Mouse (Mus musculus): ENCODE results near the gene Bricd5. TPM values are rescaled to one million over a fixed set of nuclear protein-coding genes. Genes with fewer than 3 reads are reported as not detected.
A peak's percentile ranks its signal among the peaks of the same experiment; 100 is the strongest.
"Not testable (repeated sequence)": the region's sequence is repeated elsewhere in the genome, so short reads cannot be mapped to it uniquely, and the experiment has no call there.

Bricd5 gene
- polyA plus RNA-seq, 1 experiment from 2014 or later, result not detected

DNA sequence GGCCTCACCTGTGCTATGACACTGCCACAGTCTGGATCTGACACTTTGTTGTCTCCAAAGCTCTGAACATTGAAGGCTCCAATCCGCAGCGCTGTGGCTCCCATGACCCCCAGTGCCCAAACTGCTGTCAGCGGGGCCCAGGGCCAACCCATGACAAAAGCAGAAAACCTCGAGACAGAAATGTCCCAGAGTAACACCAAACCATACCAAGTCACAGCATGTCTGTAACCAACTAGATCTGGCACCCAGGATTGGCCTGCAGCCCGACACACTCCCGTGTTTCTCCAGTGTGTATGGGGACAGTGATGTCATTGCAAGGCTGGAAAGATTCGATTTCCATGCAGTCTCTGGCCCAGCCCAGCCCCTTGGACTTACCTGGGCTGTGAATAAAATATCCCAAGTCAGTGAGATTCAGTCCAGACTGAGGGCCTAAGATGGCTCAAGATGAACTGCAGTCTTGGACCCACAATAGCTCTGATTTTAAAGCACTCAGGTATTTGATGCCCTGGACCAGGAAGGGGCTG, 31.0 kb upstream of the Bricd5 start, which contains the start of gene Dnase1l2:
Gene Dnase1l2 (minus strand): TSS at position 474 of the 524 bp plus-strand sequence.
- Histone ChIP-seq H3K4me2 (no peak within 1 kb of the TSS), H3K4me1 (no peaks in the 10 kb centered on the region), H3K4me3 (no peak within 1 kb of the TSS), H3K9ac (no peak within 1 kb of the TSS), H3K27me3 (replicated peaks) (no peaks in the 10 kb centered on the region), H3K9me3 (replicated peaks) (no peaks in the 10 kb centered on the region), H3K36me3 (peaks cover 100% of the 10 kb centered on the region), H3K27ac (no peak within 1 kb of the TSS)
- WGBS (ENCODE audit: insufficient replicate concordance), result 76% methylated on average over 7 of the region's 7 CpGs
- no peak for ATAC-seq

DNA sequence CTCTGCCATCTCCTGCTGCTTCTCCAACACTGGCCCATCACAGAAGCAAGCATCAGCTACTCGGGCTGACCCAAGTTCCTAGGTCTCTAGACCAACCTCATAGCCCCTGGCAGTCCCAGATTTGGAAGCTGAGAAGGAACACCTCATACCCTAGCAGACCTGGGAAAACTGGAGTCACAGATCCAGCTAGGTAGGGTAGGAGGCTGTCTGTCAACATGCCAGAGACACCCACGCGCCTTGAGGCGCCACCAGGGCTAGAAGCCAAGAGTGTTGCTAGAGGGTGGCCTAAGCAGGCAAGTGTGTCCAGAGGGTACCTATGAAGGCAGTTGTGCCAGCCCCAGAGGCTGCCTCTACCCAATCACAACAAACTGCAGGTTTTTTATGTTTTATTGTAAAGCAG, 30.3 kb upstream of the Bricd5 start:
- no peaks in the 10 kb centered on the region for H3K27me3 ChIP-seq (replicated peaks)
- no peak overlapping the region for H3K27ac ChIP-seq
- H3K4me2 ChIP-seq, result no peak overlapping the region
- no peaks in the 10 kb centered on the region for H3K4me1 ChIP-seq
- H3K36me3 ChIP-seq, result peaks cover 100% of the 10 kb centered on the region
- no peak overlapping the region for H3K9ac ChIP-seq
- ATAC-seq, result no peak
- no peak overlapping the region for H3K4me3 ChIP-seq
- H3K9me3 ChIP-seq (replicated peaks), result no peaks in the 10 kb centered on the region
- WGBS (ENCODE audit: insufficient replicate concordance), result 84% methylated on average over 4 of the region's 4 CpGs

DNA sequence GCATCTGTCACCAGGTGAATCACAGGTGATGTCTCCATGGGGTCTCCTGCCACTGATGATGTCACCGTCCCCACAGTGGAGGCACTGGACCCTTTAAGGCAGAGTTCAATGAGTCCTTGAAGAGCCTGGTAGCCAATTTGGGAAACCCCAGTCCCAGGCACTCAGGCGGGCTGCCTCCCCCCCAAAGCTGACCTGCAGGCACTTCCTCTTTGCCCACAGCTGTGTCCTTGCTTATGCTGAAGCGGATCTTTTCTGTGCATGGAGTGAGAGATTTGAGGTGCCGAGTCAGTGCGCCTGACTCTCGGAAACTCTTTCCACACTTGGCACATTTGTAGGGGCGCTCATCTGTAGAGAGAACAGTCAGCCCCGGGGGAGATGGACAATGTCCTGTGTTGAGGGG, 27.1 kb upstream of the Bricd5 start:
- 85% methylated on average over 8 of the region's 8 CpGs for WGBS (ENCODE audit: insufficient replicate concordance)
- H3K9me3 ChIP-seq (replicated peaks), result no peaks in the 10 kb centered on the region
- H3K4me2 ChIP-seq, result no peak overlapping the region
- no peak overlapping the region for H3K27ac ChIP-seq
- ATAC-seq, result no peak
- no peaks in the 10 kb centered on the region for H3K4me1 ChIP-seq
- no peaks in the 10 kb centered on the region for H3K27me3 ChIP-seq (replicated peaks)
- H3K4me3 ChIP-seq, result no peak overlapping the region
- H3K9ac ChIP-seq, result no peak overlapping the region
- peaks cover 100% of the 10 kb centered on the region for H3K36me3 ChIP-seq

DNA sequence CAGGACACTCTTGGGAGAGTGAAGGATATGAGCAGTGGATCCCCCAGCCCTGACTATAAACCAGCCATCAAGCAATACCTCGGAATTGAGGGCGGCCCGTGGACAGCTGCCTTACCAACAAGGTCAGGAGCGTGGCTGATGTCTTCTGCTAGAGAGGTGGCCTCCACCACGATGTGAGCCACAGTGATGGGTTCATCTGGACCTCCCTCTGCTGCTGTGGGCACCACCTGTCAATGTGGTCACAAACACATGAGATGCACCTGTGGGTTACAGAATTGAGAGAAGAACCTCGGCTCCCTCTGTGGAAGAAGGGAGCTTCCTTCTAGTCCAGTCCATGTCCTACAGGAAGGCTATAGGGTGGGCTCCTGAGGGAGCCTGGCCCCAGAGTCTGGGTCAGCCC, 24.2 kb upstream of the Bricd5 start:
- Histone ChIP-seq H3K9me3 (replicated peaks) (no peaks in the 10 kb centered on the region), H3K4me1 (peaks cover 21% of the 10 kb centered on the region), H3K27ac (no peak overlapping the region), H3K27me3 (replicated peaks) (no peaks in the 10 kb centered on the region), H3K9ac (no peak overlapping the region), H3K4me2 (no peak overlapping the region), H3K4me3 (no peak overlapping the region), H3K36me3 (peaks cover 74% of the 10 kb centered on the region)
- WGBS (ENCODE audit: insufficient replicate concordance), result 80% methylated on average over 6 of the region's 6 CpGs
- no peak for ATAC-seq

DNA sequence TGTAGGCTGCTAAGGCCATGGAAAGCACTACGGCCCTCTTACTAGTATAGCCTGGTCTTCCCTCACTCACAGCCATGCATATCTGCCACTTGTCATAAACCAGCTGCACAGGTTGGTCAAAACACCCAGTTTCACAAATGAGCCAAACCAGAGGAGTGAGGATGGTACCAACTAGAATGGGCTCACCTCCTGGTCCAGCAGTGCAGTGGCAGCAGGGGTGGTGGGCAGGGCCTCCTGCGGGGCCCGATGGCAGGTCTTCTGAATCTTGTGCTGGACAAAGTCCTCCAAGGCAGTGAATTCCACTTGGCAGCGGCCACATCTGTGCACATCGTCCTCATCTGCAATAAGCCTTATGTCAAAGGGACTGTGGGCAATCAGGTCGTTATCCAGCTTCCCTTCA, 22.5 kb upstream of the Bricd5 start:
- H3K4me1 ChIP-seq, result peaks cover 28% of the 10 kb centered on the region
- no peaks in the 10 kb centered on the region for H3K27me3 ChIP-seq (replicated peaks)
- no peak overlapping the region for H3K9ac ChIP-seq
- no peak overlapping the region for H3K27ac ChIP-seq
- WGBS (ENCODE audit: insufficient replicate concordance), result 88% methylated on average over 6 of the region's 6 CpGs
- no peaks in the 10 kb centered on the region for H3K9me3 ChIP-seq (replicated peaks)
- H3K4me3 ChIP-seq, result no peak overlapping the region
- H3K36me3 ChIP-seq, result peaks cover 56% of the 10 kb centered on the region
- ATAC-seq, result no peak
- H3K4me2 ChIP-seq, result no peak overlapping the region

DNA sequence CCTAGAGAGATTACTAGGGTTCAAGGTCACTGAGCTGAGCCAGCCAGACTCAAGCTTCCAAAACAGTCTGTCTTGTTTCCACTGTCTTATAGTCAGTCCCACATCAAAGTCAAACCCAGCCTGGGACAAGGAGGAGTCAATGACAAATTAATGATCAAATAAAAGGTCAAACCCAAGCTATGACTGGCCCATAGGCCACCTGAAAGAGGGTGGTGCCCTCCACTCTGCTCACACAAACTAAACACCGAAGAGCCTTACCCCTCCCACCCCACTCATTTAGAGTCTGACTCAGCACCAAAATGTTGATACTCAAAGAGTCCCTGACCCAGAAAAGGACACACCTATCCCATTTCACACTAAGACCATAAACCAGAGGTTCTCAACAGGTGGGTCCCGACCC, 20.3 kb upstream of the Bricd5 start:
- Histone ChIP-seq H3K36me3 (peaks cover 35% of the 10 kb centered on the region), H3K4me1 (peaks cover 28% of the 10 kb centered on the region), H3K27ac (peak overlapping the region; percentile 99), H3K27me3 (replicated peaks) (no peaks in the 10 kb centered on the region), H3K4me3 (peak overlapping the region; percentile 83), H3K4me2 (peak overlapping the region; percentile 85), H3K9ac (peak overlapping the region; percentile 4; the same call in 1 of the 2 replicates), H3K9me3 (replicated peaks) (no peaks in the 10 kb centered on the region)
- WGBS (ENCODE audit: insufficient replicate concordance), result 52% methylated on average over 2 of the region's 2 CpGs
- ATAC-seq, result 0 out of 2 replicates have a peak, but pooled peaks have one; percentile 16

DNA sequence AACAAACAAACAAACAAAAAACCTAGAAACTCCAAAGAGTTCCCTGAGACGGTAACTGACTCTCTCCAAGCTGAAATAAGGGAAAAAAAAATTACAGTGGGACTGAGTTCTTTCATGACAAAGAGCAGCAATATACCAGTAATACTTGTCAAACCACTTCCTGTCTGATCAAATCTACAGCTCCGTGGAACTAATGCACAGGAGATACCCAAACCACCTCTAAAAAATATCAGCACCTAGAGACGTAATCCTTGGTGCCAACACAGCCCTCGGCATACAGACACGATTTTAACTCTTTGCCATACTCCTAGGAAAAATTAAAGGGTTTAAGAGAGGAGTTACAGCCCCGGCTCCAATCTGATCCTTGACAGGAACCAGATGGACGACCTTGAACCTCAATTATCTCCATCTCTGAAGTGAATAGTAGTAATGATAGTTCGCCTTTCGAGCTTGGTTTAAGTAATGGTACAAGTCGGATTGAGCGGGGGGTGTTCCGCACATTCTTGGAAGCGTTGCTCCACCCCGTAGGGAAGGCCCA, 19.4 kb upstream of the Bricd5 start:
- peak overlapping the region; percentile 99 for H3K27ac ChIP-seq
- peaks cover 26% of the 10 kb centered on the region for H3K36me3 ChIP-seq
- ATAC-seq, result no peak
- no peaks in the 10 kb centered on the region for H3K27me3 ChIP-seq (replicated peaks)
- H3K4me2 ChIP-seq, result peak overlapping the region; percentile 85
- H3K4me1 ChIP-seq, result peaks cover 28% of the 10 kb centered on the region
- H3K9ac ChIP-seq, result peak overlapping the region; percentile 95
- WGBS (ENCODE audit: insufficient replicate concordance), result 3% methylated on average over 14 of the region's 14 CpGs
- H3K4me3 ChIP-seq, result peak overlapping the region; percentile 83
- no peaks in the 10 kb centered on the region for H3K9me3 ChIP-seq (replicated peaks)

DNA sequence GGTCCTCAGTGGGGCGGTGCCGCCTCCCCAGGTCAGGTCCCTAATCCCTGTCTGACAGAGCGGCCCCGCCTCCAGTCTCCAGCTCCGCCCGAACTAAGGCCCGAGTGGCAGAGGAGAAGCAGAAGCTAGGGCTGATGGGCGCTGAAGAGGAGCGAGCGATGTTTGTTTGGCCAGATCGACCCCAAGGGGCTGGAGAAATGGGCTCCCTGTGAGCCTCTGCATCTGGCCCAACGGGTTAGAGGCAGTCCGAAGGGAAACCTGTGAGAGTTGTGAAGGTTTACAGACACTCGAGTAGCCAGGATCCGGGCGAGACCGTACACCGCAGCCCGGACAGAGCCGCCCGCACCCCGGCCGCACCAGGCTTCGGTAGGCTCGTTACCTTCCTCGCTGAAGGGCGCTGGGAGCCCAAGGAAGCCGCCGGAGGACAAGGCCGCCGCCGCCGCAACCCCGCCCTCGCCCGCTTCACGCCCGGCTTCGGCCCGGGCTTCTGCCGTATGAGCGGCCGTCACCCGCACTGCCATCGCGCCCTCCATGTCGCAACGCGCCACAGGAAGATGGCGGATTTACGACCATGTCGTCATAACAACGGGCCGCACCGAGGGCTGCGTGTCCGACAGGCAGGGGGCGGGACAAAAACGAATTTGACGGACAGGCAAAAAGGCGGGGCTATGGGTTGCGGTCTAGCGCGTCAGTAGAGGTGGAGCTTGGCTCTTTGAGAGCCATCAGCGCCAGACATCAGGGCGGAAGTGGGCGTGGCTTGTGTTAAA, 18.7 kb upstream of the Bricd5 start:
- no peaks in the 10 kb centered on the region for H3K9me3 ChIP-seq (replicated peaks)
- H3K27ac ChIP-seq, result peak overlapping the region; percentile 99
- H3K4me1 ChIP-seq, result peaks cover 28% of the 10 kb centered on the region
- ATAC-seq, result peak; percentile 94
- no peaks in the 10 kb centered on the region for H3K27me3 ChIP-seq (replicated peaks)
- H3K36me3 ChIP-seq, result peaks cover 19% of the 10 kb centered on the region
- WGBS (ENCODE audit: insufficient replicate concordance), result under 1% methylated on average over 67 of the region's 67 CpGs
- H3K9ac ChIP-seq, result peak overlapping the region; percentile 95
- peak overlapping the region; percentile 85 for H3K4me2 ChIP-seq
- peak overlapping the region; percentile 83 for H3K4me3 ChIP-seq

DNA sequence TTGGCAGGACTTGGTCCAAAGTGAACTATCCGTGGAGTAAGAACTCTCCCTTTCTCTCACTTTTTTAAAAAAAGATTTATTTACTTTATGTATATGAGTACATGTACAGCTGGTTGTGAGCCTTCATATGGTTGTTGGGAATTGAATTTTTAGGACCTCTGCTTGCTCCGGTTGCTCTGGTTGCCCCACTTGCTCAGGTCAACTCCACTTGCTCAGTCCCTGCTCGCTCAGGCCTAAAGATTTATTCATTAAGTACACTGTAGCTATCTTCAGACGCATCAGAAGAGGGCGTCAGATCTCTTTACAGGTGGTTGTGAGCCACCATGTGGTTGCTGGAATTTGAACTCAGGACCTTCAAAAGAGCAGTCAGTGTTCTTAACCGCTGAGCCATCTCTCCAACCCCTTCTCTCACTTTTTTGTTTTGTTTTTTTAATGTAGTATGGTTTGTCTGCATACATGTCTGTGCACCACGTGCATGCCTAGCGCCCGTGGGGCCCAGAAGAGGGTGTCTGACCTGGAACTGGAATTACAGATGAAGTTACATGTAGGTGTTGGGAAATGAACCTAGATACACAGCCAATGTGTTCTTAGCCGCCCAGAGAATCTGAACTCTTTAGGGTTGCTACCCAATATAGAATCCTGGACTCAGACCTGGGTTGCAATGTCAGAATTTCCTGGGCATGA, 18.0 kb upstream of the Bricd5 start:
- 43% methylated on average over 10 of the region's 10 CpGs for WGBS (ENCODE audit: insufficient replicate concordance)
- Histone ChIP-seq H3K9ac (peak overlapping the region; percentile 53), H3K36me3 (peaks cover 12% of the 10 kb centered on the region), H3K4me2 (peak overlapping the region; percentile 85), H3K4me1 (peaks cover 28% of the 10 kb centered on the region), H3K4me3 (peak overlapping the region; percentile 83), H3K27ac (peak overlapping the region; percentile 79)
- not testable (repeated sequence) for ATAC-seq; H3K27me3 ChIP-seq (replicated peaks); H3K9me3 ChIP-seq (replicated peaks)

DNA sequence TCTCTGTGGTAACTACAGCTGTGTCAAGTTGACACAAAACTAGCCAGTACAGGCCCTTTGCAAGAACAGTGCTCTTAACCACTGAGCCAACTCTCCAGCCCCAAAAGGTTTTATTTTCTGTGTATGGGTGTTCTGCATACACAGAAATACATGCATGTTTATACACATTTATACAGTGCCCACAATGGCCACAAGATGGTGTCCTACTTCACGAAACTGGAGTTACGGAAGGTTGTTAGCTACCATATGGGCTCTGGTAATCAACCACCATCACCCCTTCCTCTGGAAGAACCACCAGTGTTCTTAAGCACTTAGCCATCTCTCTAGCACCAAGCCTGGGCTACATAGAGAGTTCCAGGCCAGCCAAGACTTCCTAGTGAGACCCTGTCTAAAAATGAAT, 12.1 kb upstream of the Bricd5 start:
- ATAC-seq, result no peak
- Histone ChIP-seq H3K4me3 (no peak overlapping the region), H3K36me3 (no peaks in the 10 kb centered on the region), H3K27me3 (replicated peaks) (no peaks in the 10 kb centered on the region), H3K4me1 (peaks cover 12% of the 10 kb centered on the region; the same call in 1 of the 2 replicates), H3K4me2 (no peak overlapping the region), H3K27ac (no peak overlapping the region), H3K9ac (no peak overlapping the region), H3K9me3 (replicated peaks) (no peaks in the 10 kb centered on the region)
- 51% methylated on average over 2 of the region's 2 CpGs for WGBS (ENCODE audit: insufficient replicate concordance)

DNA sequence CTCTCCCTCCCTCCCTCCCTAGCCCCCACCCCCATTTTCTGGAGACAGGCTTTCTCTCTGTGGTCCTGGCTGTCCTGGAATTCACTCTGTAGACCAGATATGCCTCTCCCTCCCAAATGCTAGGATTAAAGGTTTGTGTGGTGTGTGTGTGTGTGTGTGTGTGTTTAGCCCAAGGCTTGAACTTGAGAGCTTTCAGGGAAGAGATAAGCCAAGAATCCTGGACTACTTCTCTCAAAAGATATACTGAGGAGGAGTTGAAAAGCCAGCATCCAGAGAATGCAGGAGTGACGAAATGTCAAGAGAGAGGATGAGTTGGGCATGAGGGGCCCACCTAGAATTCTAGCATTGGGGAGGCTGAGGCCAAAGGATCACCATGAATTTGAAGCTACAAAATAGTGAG, 10.8 kb upstream of the Bricd5 start:
- no peak overlapping the region for H3K4me2 ChIP-seq
- H3K27ac ChIP-seq, result no peak overlapping the region
- H3K36me3 ChIP-seq, result peaks cover 6% of the 10 kb centered on the region; the same call in 1 of the 2 replicates
- H3K27me3 ChIP-seq (replicated peaks), result no peaks in the 10 kb centered on the region
- 67% methylated on average over 1 of the region's 1 CpGs for WGBS (ENCODE audit: insufficient replicate concordance)
- H3K4me3 ChIP-seq, result no peak overlapping the region
- ATAC-seq, result no peak
- H3K4me1 ChIP-seq, result peaks cover 12% of the 10 kb centered on the region; the same call in 1 of the 2 replicates
- no peaks in the 10 kb centered on the region for H3K9me3 ChIP-seq (replicated peaks)
- no peak overlapping the region for H3K9ac ChIP-seq
